Mouse (Mus musculus) kidney, postnatal 10 days (tissue): ENCODE results near the gene Tmem233.

ENCODE experiments used
- DNase-seq: peaks from one replicate; pipeline ENCODE4 v3.0.0; 2021; ENCODE audit warnings: mixed read lengths

The Tmem233 gene

GRCm38 (mm10) chr5:116083081-116083480, at the start of gene Tmem233:
Gene Tmem233 (minus strand): TSS chr5:116083244.
- peak; percentile 17 for DNase-seq

DNA sequence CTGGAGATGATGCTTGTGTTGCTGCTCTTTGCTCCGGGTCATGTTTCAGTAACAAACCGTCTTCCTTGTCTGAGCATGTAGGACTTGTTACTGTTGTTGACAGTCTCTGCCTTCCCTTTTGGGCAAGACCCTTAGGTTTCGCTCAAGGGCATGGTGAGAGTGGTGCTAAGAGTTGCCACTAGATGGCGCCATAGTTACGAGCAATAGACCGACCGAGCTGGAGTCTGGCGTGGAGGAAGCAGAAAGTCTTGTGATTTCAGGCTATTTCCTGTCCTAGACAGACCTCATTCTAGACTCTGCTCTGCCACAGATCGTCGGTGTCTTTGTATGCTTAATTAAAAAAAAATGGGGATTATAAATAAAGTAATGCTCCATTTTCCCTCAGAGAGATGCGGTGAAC, 40.3 kb upstream of the Tmem233 start:
- DNase-seq: peak; percentile 86

DNA sequence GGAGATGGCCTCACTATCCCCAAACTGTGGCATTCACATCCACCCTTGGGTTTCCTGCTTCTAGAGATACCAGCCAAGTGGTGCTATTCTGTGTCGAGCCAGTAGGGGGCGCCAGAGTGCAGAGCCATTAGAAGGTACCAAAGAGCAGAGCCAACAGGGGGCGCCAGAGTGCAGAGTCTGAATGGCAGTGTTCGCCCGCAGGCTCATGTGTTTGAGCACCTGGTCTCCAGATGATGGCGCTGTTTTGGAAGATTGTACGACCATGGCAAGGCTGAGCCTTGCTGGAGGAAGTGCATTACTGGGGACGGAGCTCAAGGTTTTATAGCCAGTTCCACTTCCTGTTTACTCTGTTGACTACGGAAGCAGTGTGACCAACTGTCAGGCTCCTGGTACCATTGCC, 33.5 kb upstream of the Tmem233 start:
- peak; percentile 50 for DNase-seq

DNA sequence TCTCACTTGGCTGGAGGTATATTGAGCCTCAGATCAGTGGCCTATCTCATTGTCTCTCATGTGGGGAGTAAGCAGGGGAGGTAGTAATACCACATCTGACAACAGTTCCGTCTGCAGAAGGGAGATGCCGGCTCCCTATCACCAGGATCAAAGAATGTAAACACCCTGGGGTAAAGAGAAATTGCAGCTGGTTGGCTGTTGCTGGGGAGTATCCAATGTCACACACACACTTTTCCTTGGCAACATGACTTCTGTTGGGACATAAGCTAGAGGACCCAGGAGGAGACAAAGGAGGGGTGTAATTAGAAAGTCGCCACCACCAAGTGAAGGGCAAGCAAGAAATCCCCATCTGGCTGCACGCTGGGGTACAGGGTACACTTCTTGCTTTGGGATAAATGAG, 33.1 kb upstream of the Tmem233 start:
- no peak for DNase-seq

DNA sequence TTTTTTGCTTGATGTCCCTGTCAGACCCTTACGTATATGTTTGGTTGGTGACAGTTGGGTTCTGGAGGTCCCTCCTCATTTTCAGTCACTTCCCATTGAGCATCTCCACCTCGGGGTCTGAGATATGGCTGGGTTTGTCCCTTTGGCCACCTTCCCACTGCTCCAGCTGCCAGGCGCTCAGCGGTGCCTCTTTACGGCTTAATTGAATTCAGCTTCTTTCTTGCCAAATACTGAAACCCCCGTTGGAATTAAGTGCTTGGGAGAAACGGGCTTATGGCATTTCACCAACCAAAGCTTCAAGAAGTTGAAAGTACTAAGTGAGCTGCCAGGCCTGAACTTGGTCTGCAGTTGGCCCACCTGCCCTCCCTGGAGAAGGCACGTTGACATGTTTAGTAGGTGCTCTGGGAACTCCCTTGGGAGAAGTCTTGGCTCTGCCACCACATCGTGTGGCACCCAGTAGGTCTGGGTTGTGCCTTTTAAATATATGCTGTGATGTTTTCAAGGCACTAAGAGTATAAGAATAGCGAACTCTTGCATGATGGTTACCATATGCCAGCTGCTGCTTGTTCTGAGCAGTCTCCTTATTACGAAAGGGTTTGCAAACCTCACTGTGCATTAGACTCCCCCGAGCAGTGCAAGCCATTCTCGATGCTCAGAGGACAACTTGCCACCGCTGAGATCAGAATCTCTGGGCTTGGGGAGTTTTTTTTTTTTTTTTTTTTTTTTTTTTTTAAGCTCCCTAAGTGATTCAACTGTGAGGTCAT, 32.2 kb upstream of the Tmem233 start:
- no peak for DNase-seq

- DNase-seq: no peak
Measured at GRCm38 (mm10) chr5:116108651-116109050, 25.6 kb upstream of the Tmem233 start.

GRCm38 (mm10) chr5:116084231-116084630, 1.2 kb upstream of the Tmem233 start:
- no peak for DNase-seq

DNA sequence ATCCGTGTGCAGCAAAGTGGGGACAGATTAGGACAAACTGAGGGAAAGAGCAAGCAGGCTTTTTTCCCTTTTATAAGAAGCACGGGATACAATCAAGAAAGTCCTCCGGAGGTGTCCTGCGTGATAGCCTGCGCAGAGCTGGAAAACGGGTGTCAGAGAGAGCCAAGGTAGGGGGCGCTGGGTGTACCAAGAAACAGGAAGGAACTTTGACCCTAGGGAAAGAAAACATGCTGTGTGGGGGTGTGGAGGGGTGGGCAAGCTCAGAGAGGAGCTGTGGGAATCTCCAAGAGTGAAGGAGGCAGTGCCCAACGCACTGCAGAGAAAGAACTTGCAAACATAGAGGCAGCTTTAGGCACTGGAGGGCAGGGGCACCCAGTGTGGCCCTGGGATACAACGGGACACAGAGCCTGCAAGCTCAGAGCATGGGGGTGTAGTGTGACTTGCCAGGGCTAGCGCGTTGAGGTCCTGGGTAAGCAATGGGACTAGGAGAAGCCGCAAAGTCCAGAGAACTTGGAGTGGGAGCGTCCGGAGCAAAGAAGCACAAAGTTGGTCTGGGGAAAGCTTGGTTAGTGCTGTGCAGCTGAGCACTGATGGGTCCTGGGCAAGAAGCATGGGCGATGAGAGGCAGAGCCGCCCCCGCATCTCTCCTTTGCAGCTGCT, 673 bp downstream of the Tmem233 start:
- no peak for DNase-seq

DNA sequence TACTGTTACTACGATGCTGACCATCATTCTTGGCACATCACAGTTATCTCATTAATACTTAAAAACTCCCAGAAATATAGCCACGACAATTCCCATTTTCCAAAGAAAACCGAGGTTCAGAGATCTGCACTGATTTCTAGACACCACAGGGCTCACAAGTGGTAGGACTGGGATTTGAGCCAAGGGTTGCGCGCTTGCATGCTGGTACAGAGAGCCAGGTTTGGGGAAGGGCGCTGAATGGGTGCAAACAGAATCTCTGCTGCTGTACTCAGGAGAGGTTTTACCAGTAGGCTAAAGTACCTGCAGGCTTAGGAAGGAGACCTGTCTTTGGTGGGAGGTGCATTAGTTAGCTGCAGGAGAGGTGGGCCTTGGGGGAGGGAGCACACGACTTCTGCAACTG, 1.4 kb downstream of the Tmem233 start:
- DNase-seq: no peak

DNA sequence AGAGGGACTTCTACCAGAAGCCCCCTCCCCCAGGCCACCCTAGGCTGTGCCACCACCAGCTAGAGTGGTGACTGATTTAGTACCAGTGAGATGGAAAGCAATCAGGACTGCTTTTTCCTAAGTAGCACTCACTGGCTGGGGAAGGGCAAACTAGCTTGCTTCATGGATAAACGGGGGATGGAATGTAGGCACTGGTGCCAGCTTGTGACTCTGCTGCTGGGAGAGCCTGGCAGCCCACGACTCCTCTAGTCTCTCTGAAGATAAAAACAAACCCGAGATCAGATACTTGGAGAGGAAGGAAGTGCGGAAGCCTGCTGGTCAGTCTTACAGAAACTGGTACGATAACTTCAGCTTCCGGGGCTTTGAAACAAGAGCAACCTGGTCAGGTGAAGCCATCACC, 2.3 kb downstream of the Tmem233 start:
- no peak for DNase-seq

- DNase-seq: no peak
Measured at GRCm38 (mm10) chr5:116069618-116070017, 13.4 kb downstream of the Tmem233 start.

GRCm38 (mm10) chr5:116052826-116053225, 30.2 kb downstream of the Tmem233 start:
- no peak for DNase-seq

- no peak for DNase-seq
Measured at GRCm38 (mm10) chr5:116052171-116052570, 30.9 kb downstream of the Tmem233 start.

DNA sequence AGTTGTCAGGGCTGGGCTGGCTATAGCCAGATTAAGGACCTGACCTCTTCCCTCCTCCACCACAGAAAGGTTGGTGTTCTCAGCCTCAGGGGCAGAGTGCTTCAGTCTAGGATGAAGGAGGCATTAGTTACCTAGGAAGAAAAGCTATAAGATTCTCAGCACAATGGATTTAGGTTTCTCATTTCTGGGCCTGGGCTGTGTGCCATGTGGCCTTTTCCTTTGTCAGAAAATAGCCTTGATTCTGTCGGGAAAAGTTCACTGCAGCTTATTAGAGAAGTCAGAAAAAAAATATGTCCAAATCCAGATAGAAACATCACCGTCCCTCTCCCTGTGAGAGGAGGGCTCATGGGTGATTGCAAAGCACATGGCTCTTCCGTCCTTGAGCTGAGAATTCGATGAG, 33.2 kb downstream of the Tmem233 start:
- DNase-seq: no peak

- no peak for DNase-seq
Measured at GRCm38 (mm10) chr5:116048321-116048720, 34.7 kb downstream of the Tmem233 start.

DNA sequence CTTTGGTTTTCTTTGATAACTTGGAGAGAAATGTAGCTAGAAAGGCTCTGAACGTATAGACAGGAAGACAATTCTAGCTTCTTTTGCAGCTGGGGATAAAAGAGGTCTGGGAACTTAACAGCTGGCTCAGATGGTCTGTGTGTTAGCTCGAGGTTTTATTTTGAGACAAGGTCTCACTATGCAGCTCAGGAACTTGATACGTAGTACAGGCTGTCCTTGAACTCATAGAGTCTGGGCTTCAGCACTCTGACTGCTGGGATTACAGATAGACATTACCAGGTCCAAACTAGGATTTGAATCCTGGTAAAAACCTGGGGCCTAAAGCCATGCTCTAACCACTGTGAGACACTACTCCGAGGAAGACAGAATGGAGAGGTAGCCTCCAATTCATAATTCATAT, 36.8 kb downstream of the Tmem233 start:
- DNase-seq: no peak

DNA sequence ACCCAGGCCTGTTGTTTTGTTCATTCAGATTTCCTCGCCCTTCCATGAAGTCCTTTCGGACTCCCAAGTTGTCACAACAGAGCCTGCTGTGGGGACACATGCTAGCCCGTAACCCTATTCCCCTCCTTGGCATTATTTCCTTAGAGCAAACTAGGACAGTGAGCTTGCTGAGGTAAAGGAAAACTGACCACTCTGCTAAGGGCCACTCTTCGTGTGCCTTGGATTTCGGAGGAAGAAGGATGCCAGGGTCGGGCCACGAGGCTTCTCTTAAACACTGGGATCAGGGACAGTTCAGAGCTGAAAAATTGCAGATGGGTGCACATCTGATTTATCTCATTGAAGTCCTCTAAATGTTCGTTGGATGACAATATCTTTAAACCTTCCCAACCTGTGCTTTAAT, 37.5 kb downstream of the Tmem233 start:
- no peak for DNase-seq

DNA sequence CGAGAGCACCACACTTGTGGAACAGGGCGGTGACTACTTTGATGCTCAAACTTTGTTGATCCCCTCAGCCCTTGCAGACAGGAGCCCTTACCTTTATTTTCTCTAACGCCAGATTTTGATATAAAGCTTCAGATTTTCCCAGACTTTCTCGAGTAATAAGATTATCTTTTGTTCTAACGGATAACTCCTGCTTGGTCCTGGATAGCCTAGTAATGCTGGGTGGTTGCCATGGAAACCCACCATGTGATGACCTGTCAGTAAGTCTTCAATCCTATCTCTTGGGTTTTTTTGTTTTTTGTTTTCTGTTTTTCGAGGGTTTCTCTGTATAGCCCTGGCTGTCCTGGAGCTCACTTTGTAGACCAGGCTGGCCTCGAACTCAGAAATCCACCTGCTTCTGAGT, 40.8 kb downstream of the Tmem233 start:
- no peak for DNase-seq

DNA sequence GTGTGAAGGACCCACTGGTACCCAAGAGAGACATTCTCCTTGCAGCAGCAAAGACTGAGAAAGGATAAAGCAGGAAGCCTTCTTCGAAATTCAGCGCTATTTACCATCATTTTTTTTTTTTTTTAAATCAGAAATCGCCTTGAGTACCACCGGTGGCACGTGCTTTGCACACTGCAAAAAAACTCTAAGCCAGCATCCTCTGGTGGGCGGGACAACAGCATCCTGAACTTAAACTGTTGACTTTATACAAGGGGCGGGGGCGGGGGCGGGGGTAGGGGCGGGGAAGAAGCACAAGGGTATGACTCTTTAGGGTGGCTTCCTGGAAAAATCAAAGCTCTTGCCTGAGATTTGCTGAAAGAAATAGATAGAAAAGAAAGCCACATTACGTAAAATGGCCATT, 43.3 kb downstream of the Tmem233 start:
- no peak for DNase-seq

DNA sequence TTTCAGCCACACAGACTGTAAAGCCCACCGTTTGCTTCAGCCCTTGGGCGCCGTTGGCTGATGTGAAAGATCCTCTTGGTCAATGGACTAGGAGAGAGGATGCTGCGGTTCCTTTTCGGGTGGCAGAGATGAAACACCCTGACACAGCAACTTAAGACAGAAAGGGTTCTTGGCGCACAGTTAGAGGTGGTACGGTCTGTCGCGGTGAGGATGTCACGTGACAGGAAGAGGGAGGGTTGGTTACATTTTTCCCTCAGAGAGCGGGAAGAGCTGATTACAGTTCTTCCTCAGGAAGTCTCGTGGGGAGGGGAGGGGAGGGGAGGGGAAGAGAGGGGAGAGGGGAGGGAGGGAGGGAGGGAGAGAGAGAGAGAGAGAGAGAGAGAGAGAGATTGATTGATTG, 45.3 kb downstream of the Tmem233 start:
- DNase-seq: no peak

- no peak for DNase-seq
Measured at GRCm38 (mm10) chr5:116036465-116036864, 46.6 kb downstream of the Tmem233 start.

DNA sequence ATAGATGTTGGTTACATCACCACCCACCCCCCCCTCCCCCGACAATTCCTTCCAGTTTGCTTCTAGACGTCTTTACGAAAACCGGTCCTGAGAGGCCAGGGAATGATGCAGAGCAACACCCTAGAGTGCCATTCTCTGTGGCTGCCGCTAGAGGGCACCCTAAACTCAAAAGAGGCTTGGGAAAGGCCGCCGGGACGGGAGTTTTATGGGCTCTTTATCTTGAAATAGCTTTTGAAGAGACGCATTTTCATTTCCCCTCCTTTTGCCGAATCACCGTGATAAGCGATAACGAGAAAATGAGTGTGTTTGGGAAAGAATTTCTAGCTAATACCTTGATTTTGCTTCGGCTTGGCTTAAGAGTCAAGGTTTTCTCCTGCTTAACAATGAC, 51.9 kb downstream of the Tmem233 start:
- DNase-seq: peak; percentile 83

- DNase-seq: peak; percentile 8
Measured at GRCm38 (mm10) chr5:116030566-116031189, 52.4 kb downstream of the Tmem233 start.

- DNase-seq: no peak
Measured at GRCm38 (mm10) chr5:116029071-116029470, 54.0 kb downstream of the Tmem233 start.
